Mouse (Mus musculus) v-Abl transformed pro-B cells (cell line): Measurements from ENCODE around the gene Lemd2.

Experiments used
- in situ Hi-C, 2 experiments: fragments of 400-800 bp; cut with MboI; formaldehyde crosslinking; loops; one replicate each; pipeline ENCODE4 v1.15.1; 2025; ENCODE audit not compliant: unreplicated experiment in 2 of 2

The Lemd2 gene

GRCm38 (mm10) chr17:27168569-27168968 is 35.7 kb downstream of the Lemd2 start:
- in situ Hi-C loops = no loop called here

GRCm38 (mm10) chr17:27167545-27167944 is 36.7 kb downstream of the Lemd2 start, which contains the start of gene Ip6k3:
TSS of gene Ip6k3 (minus strand) at chr17:27167795.
- in situ Hi-C loops = no loop called here

- in situ Hi-C loops = no loop called here
Measured at GRCm38 (mm10) chr17:27166901-27167300, 37.4 kb downstream of the Lemd2 start.

GRCm38 (mm10) chr17:27165054-27165773 is 39.1 kb downstream of the Lemd2 start:
- in situ Hi-C loops = no loop called here

DNA sequence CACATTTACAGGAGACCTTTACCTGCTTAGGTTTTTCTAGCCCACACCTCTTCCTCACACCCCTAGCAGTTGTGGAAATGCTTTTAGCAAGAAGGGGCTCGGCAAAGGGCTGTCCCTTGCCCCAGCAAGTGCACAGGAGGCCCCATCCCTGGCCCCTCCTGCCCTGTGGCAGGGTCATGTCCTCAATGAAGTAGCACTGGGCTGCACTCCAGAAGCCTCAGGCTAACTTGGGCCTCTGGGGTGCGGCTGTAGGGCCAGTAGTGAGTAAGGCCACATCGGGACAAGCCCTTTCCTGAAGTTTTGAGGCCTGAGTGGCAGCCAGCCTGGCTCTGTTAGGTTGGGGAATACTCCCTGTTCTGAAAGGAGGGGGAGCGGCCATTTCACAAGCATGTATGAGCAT is 43.4 kb downstream of the Lemd2 start:
- in situ Hi-C loops = no loop called here

DNA sequence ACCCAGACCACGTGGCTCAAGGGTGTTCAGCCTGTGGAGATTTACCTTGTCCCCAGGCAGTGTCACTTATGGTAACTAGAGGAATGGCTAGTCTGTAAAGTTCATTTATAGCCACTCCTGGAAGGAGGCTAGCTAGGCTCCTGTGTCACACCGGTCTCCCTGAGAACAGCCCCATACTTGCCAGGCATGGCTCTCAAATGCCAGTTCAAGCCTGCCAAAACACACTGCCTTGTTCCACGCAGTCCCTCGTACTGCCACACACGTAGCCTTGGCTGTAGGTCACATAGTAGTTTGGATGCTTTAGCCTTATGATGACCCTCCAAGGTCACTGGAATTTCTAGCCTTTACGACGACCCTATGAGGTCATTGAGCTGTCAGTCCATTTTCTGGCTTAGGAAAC is 45.1 kb downstream of the Lemd2 start:
- in situ Hi-C loops = no loop called here

DNA sequence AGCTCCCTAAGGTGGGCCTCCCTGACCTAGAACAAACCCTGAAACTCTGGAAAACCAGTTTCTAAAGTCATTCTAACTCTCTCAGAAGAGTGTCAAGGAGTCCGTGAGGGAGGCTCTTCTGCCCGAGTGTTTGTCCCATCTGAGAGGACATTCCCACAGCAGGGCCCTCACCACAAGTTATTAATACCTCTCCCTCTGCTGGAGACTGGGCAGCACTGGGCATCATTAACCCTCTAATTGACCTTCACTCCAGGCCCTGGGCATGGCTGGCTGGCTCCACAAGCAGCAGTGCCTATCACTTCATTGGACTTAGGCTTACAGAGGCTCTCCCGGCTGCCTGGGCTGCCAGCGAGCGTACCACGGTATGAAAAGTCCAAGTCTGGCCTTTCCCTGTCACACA is 45.8 kb downstream of the Lemd2 start:
- in situ Hi-C loops = no loop called here

DNA sequence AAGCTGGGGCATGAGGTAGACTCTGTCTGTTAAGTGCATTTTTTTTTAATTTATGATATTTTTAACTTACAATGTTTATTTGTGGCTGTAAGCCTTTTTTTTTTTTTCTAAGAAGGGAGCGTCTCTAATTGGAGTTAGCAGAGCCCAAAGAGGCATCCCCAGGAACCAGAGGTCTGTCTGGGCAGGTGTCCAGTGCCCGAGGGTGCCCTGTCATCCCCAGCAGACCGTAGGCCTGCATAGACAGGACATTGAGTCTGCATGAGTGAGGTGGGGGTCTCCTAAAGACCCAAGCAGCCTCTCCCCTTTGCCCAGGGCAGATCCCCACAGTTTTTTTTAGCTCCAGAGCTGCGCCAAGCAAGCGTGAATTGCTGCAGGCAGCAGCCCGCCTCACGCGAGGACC is 48.5 kb downstream of the Lemd2 start:
- in situ Hi-C loops = no loop called here

GRCm38 (mm10) chr17:27154881-27155280 is 49.4 kb downstream of the Lemd2 start:
- in situ Hi-C loops = no loop called here

- in situ Hi-C loops = no loop called here
Measured at GRCm38 (mm10) chr17:27154256-27154655, 50.0 kb downstream of the Lemd2 start.

DNA sequence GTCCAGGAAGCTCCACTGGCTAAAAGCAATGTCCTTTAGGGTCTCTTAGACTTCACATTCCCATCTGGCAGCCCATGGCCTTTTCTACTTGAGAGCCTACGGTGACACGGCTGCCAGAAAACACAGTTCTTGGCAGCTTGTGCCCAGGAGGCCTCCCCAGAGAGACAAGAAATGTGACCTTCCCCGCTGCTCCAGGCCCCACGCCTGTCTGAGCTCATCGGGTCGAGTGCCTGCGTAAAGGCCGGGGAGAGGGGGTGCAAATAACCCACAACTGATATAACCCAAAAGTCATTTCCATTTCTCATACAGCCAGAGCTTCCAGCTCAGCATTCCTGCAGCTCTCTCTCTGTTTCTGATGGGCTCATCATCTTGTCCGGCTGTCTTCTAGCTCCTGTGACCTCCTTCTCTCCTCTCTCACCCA is 50.5 kb downstream of the Lemd2 start:
- in situ Hi-C loops = no loop called here

DNA sequence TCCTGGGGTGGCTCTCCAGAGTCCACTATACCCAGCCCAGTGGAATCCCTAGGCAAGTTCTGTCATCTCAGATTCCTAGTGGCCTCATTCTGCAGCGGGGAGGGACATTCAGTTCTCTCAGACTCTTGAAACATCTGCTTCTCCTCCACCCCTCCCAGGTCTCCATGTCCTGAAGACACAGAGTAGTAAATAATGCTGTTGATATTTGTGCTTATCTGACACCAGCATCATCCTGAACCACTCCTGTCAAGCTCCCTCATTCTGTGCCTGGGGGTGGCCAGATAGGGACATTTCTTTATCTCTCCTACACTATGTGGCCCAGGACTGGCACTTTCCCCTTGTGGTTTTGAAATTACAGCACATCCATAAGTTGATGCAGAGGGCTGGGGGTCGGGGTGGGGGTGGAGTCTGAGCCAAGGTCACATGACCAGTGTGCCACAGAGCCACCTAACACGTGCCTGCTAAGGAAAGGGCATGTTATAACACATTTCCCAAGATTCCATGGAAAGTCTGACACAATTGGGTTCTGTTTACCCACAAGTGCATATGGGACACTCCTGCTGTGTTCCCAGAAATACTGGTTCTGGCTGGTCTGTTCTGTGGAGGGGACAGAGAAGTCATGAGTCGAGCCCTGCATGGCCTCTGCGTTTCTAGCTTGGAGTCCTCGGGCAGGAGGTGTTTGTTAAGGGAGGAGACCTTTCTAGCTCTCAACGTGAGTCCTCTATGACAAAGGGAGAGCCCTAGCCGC is 51.1 kb downstream of the Lemd2 start:
- in situ Hi-C loops = no loop called here

- in situ Hi-C loops = no loop called here
Measured at GRCm38 (mm10) chr17:27151411-27151810, 52.9 kb downstream of the Lemd2 start.

DNA sequence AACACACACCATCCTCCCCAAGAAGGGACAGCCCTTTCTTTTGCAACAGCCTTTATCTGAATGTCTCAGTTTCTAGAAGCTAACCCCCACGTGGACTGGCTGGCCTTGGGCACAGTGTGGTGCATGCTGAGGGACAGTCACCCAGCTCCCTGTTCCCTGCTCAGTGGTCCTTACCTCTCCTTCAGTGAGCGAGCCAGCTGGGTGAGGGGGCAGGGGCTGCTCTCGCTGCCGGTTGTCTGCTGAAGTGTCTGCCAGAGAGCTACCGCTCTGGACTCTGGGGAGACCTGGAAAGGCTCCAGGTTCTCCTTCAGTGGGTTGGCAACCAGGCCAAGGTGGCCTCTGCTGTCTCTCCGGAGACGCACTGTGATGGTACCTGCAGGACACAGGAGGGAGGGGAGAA is 53.4 kb downstream of the Lemd2 start:
- in situ Hi-C loops = no loop called here

DNA sequence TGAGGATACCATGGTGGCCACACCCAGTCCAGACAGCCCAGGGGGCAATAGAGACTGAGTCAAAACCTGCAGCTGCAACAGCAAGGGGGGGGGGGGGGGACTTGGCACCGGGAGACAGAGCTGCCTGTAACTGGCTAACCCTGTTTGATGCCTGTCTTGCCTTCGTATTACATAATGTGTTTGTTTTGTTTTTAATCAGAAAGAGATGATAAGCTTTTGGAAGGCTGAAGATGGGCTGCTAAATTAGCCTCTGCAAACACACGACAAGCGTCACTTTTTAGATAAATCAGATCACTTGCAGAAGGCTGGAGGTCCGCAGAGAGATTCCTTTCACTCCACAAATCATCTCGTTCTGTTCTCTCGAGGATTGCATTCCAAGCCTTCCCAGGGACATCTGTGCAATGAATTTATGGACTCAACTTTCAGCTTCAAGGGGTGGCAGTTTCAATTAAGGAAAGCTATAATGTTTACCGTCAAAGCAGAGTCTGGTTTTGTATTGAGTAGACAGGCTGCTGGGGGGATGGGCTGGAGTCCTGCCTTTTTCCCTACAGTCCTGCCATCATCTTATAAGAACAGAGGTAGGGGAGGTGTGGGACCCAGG is 57.8 kb downstream of the Lemd2 start:
- in situ Hi-C loops = no loop called here

GRCm38 (mm10) chr17:27144152-27144551 is 60.1 kb downstream of the Lemd2 start:
- in situ Hi-C loops = no loop called here

DNA sequence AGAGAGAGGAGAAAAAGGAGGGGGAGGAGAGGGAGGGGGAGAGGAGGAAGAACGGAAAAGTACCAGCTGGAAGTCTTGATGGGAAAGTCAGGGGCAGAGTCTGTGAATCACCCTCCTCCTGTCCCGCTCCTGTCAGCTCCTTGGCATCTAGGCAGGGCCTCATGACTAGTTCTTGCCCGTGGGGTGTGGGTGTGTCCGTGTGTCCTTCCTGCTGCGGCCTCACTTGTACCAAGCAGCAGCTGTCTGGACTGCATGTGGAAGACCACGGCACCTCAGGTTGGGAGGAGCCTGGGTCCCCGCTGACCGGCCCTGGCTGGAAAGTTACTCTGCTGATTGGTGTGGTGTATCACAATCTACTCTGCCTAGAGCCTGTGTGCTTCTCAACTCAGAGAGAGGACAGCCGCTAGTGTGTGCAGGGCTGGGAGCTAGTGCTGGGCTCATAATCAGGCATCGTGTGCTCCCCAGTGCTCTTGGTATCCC is 62.3 kb downstream of the Lemd2 start:
- in situ Hi-C loops = no loop called here

DNA sequence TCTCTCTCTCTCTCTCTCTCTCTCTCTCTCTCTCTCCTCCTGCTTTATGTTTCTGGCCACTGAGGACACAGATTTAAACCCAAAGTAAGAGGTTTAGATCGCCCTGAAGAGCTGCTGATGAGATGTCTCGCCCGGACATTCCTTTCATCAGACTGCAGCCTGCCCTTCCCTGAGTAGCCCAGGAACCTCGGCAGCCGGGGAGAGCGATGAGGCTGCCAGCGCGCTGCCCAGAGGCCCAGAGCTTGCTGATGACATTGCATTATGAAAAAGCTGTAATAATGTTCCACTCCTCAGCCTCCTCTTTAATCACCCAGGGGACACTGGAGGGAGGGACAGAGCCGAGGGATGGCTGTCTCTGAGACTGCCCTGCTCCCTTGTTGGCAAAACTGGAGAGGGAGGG is 64.0 kb downstream of the Lemd2 start:
- in situ Hi-C loops = no loop called here
